Mouse (Mus musculus): ENCODE measurements around the gene Schip1.

GRCm38 (mm10) chr3:68375100-68375508, 310.5 kb downstream of the Schip1 start:
- TF ChIP-seq POLR2A (IDR thresholded peaks at IDR 0.05; ENCODE audit: borderline replicate concordance, control insufficient read depth, low read depth, low read length) (no peak), CTCF (IDR thresholded peaks at IDR 0.05; ENCODE audit: control insufficient read depth, insufficient read depth, low read length) (no peak)

Data from bone marrow, adult 2 months (tissue).